Mouse (Mus musculus) embryonic facial prominence, embryonic 12.5 days (tissue): Measurements from ENCODE around the gene Nhlrc2. TPM values are rescaled to one million over a fixed set of nuclear protein-coding genes. Genes with fewer than 3 reads are reported as not detected.

Experiments used
- ATAC-seq: fragments of 200-750 bp; cut with Nextera tagmentation; 2 replicates; pipeline ENCODE4 v1.8.0; 2017; ENCODE audit not compliant: insufficient number of reproducible peaks, insufficient read depth, low FRiP score, low TSS enrichment
- H3K27ac ChIP-seq: fragments of 300-500 bp; sonication (generic); 2 replicates; pipeline ENCODE4 v1.5.1; 2016; ENCODE audit warnings: mild to moderate bottlenecking
- H3K27me3 ChIP-seq: fragments of 300-500 bp; sonication (generic); 2 replicates; pipeline ENCODE4 v1.6.1; 2016; ENCODE audit warnings: mild to moderate bottlenecking, moderate library complexity
- H3K36me3 ChIP-seq: fragments of 300-500 bp; sonication (generic); 2 replicates; pipeline ENCODE4 v1.6.1; 2016; ENCODE audit warnings: mild to moderate bottlenecking
- H3K4me1 ChIP-seq: fragments of 300-500 bp; sonication (generic); 2 replicates; pipeline ENCODE4 v1.6.1; 2016
- H3K4me2 ChIP-seq: fragments of 300-500 bp; sonication (generic); replicated peaks from 2 replicates; pipeline ENCODE4 v1.6.1; 2016; ENCODE audit warnings: mild to moderate bottlenecking, moderate library complexity
- H3K4me3 ChIP-seq: fragments of 300-500 bp; sonication (generic); 2 replicates; pipeline ENCODE4 v1.5.1; 2016; ENCODE audit warnings: mild to moderate bottlenecking
- H3K9ac ChIP-seq: fragments of 300-500 bp; sonication (generic); 2 replicates; pipeline ENCODE4 v1.6.1; 2016; ENCODE audit warnings: mild to moderate bottlenecking, moderate library complexity
- H3K9me3 ChIP-seq: fragments of 300-500 bp; sonication (generic); 2 replicates; pipeline ENCODE4 v1.6.1; 2016; ENCODE audit warnings: mild to moderate bottlenecking, moderate library complexity
- WGBS: fragments of 180-500 bp; shearing (Covaris S2); methylation state at CpG from one replicate; pipeline ENCODE4 v1.1.7; 2016; 5-methylcytosine and 5-hydroxymethylcytosine counted together
- polyA plus RNA-seq: library from polyadenylated mRNA; unstranded; fragments of >200 nt; fragmentation: Nextera tagmentation; extraction: Ambion mirVana; gene quantifications from 2 replicates; pipeline ENCODE4 v1.2.1, GENCODE M21; 2016

Nhlrc2 gene
- polyA plus RNA-seq, 1 experiment from 2014 or later: 18.8 TPM

- no peak for ATAC-seq
- Histone ChIP-seq H3K9ac (no peak overlapping the region), H3K4me2 (no peak overlapping the region), H3K27ac (no peak overlapping the region), H3K4me1 (peaks cover 7% of the 10 kb centered on the region), H3K27me3 (no peaks in the 10 kb centered on the region), H3K9me3 (no peaks in the 10 kb centered on the region), H3K36me3 (peaks cover 32% of the 10 kb centered on the region), H3K4me3 (no peak overlapping the region)
- WGBS: 92% methylated on average over 12 of the region's 12 CpGs
These were observed 4.7 kb upstream of the Nhlrc2 start for GRCm38 (mm10) chr19:56543320-56543719.

- Histone ChIP-seq H3K4me3 (no peak overlapping the region), H3K4me1 (peaks cover 14% of the 10 kb centered on the region), H3K27ac (no peak overlapping the region), H3K9me3 (no peaks in the 10 kb centered on the region), H3K27me3 (no peaks in the 10 kb centered on the region), H3K9ac (no peak overlapping the region), H3K36me3 (peaks cover 32% of the 10 kb centered on the region), H3K4me2 (no peak overlapping the region)
- 91% methylated on average over 13 of the region's 13 CpGs for WGBS
- no peak for ATAC-seq
These were observed 3.2 kb upstream of the Nhlrc2 start for GRCm38 (mm10) chr19:56544681-56545388.

GRCm38 (mm10) chr19:56546031-56546430 is 2.0 kb upstream of the Nhlrc2 start:
- no peak for ATAC-seq
- Histone ChIP-seq H3K4me2 (no peak overlapping the region), H3K4me3 (no peak overlapping the region), H3K27ac (no peak overlapping the region), H3K27me3 (no peaks in the 10 kb centered on the region), H3K4me1 (peaks cover 20% of the 10 kb centered on the region), H3K9me3 (no peaks in the 10 kb centered on the region), H3K36me3 (peaks cover 27% of the 10 kb centered on the region), H3K9ac (no peak overlapping the region)

- Histone ChIP-seq H3K36me3 (peaks cover 24% of the 10 kb centered on the region), H3K9me3 (no peaks in the 10 kb centered on the region), H3K4me3 (peak within 1 kb of the TSS; percentile 85), H3K27ac (peak within 1 kb of the TSS; percentile 98), H3K27me3 (no peaks in the 10 kb centered on the region), H3K4me2 (peak within 1 kb of the TSS; percentile 71), H3K4me1 (peaks cover 20% of the 10 kb centered on the region), H3K9ac (peak within 1 kb of the TSS; percentile 95)
- 7% methylated on average over 20 of the region's 20 CpGs for WGBS
- peak; percentile 59; the same call in 1 of the 2 replicates for ATAC-seq
These were observed 418 bp upstream of the Nhlrc2 start, which contains the start of gene Dclre1a for GRCm38 (mm10) chr19:56547456-56548229. Gene Dclre1a (minus strand): TSS chr19:56548222.

- 18% methylated on average over 18 of the region's 18 CpGs for WGBS
- Histone ChIP-seq H3K27ac (peak overlapping the region; percentile 98), H3K9me3 (no peaks in the 10 kb centered on the region), H3K4me2 (peak overlapping the region; percentile 71), H3K4me3 (peak overlapping the region; percentile 85), H3K27me3 (no peaks in the 10 kb centered on the region), H3K9ac (peak overlapping the region; percentile 95), H3K4me1 (peaks cover 20% of the 10 kb centered on the region), H3K36me3 (peaks cover 30% of the 10 kb centered on the region)
- ATAC-seq: peak; percentile 50; the same call in 1 of the 2 replicates
These were observed 1.1 kb downstream of the Nhlrc2 start for GRCm38 (mm10) chr19:56549033-56549680.

GRCm38 (mm10) chr19:56553177-56553576 is 5.1 kb downstream of the Nhlrc2 start:
- Histone ChIP-seq H3K4me2 (no peak overlapping the region), H3K9ac (no peak overlapping the region), H3K9me3 (no peaks in the 10 kb centered on the region), H3K27me3 (no peaks in the 10 kb centered on the region), H3K4me1 (peaks cover 13% of the 10 kb centered on the region; the same call in 1 of the 2 replicates), H3K36me3 (peaks cover 39% of the 10 kb centered on the region), H3K27ac (no peak overlapping the region), H3K4me3 (no peak overlapping the region)
- no peak for ATAC-seq
- WGBS: 90% methylated on average over 3 of the region's 3 CpGs

GRCm38 (mm10) chr19:56555972-56556371 is 7.9 kb downstream of the Nhlrc2 start:
- no peak overlapping the region for H3K27ac ChIP-seq
- 92% methylated on average over 5 of the region's 5 CpGs for WGBS
- H3K4me1 ChIP-seq: no peaks in the 10 kb centered on the region
- H3K4me2 ChIP-seq: no peak overlapping the region
- H3K9ac ChIP-seq: no peak overlapping the region
- H3K36me3 ChIP-seq: peaks cover 48% of the 10 kb centered on the region
- no peak overlapping the region for H3K4me3 ChIP-seq
- no peaks in the 10 kb centered on the region for H3K27me3 ChIP-seq
- H3K9me3 ChIP-seq: no peaks in the 10 kb centered on the region
- ATAC-seq: no peak

- peaks cover 14% of the 10 kb centered on the region for H3K36me3 ChIP-seq
- H3K4me2 ChIP-seq: no peak overlapping the region
- WGBS: 92% methylated on average over 9 of the region's 9 CpGs
- no peak overlapping the region for H3K27ac ChIP-seq
- no peaks in the 10 kb centered on the region for H3K9me3 ChIP-seq
- no peak overlapping the region for H3K9ac ChIP-seq
- ATAC-seq: no peak
- H3K4me3 ChIP-seq: no peak overlapping the region
- no peaks in the 10 kb centered on the region for H3K4me1 ChIP-seq
- no peaks in the 10 kb centered on the region for H3K27me3 ChIP-seq
These were observed 14.5 kb downstream of the Nhlrc2 start for GRCm38 (mm10) chr19:56562433-56563138.

GRCm38 (mm10) chr19:56563469-56563868 is 15.4 kb downstream of the Nhlrc2 start:
- Histone ChIP-seq H3K4me3 (no peak overlapping the region), H3K4me2 (no peak overlapping the region), H3K9me3 (no peaks in the 10 kb centered on the region), H3K36me3 (peaks cover 9% of the 10 kb centered on the region), H3K27me3 (no peaks in the 10 kb centered on the region), H3K9ac (no peak overlapping the region), H3K4me1 (no peaks in the 10 kb centered on the region), H3K27ac (no peak overlapping the region)
- WGBS: 86% methylated on average over 3 of the region's 3 CpGs
- ATAC-seq: no peak

GRCm38 (mm10) chr19:56565358-56565757 is 17.3 kb downstream of the Nhlrc2 start:
- Histone ChIP-seq H3K9ac (no peak overlapping the region), H3K4me3 (no peak overlapping the region), H3K27me3 (no peaks in the 10 kb centered on the region), H3K4me1 (no peaks in the 10 kb centered on the region), H3K4me2 (no peak overlapping the region), H3K9me3 (no peaks in the 10 kb centered on the region), H3K36me3 (peaks cover 4% of the 10 kb centered on the region; the same call in 1 of the 2 replicates), H3K27ac (no peak overlapping the region)
- WGBS: 72% methylated on average over 6 of the region's 6 CpGs
- ATAC-seq: no peak

- Histone ChIP-seq H3K9me3 (no peaks in the 10 kb centered on the region), H3K4me3 (no peak overlapping the region), H3K4me1 (no peaks in the 10 kb centered on the region), H3K4me2 (no peak overlapping the region), H3K27me3 (no peaks in the 10 kb centered on the region), H3K9ac (no peak overlapping the region), H3K36me3 (peaks cover 9% of the 10 kb centered on the region; the same call in 1 of the 2 replicates), H3K27ac (no peak overlapping the region)
- ATAC-seq: no peak
- WGBS: 89% methylated on average over 4 of the region's 4 CpGs
These were observed 18.0 kb downstream of the Nhlrc2 start for GRCm38 (mm10) chr19:56566041-56566440.
